In the genomic region with DNA sequence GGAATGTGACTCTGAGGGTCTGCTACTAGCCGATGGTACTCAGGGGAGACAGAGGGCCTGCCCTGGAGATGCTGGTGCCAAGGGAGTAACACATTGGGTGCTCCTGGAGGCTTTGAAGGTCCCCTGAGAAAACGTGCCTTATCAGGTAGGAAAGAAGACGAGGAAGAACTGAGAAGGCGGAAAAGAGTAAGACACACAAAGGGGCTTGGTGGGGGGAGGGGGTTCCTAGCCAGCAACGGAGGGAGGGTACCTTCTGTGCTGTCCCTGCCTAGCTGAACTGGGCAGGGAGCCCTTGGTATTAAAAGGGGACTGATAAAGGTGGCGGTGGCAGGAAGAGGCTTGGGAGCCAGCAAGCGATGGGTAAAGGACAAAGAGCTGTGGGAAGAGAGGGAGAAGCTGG, we compare ENCODE assay signal across 12 mouse cellular contexts. TPM values are rescaled to one million over a fixed set of nuclear protein-coding genes. Genes with fewer than 3 reads are reported as not detected.
DNase-seq lines count a peak whose midpoint lies in the region; ATAC-seq and TF ChIP-seq lines count a peak whose summit lies in the region.
"Had no signal": no experiment of that assay in that cellular context is flagged by ENCODE, and none has a peak within 500 bp of the region (broad histone marks: within the 10 kb centered on the region; RNA-seq: fewer than 3 reads in every experiment).

No protein-coding gene starts in this region.

- peak overlapping the region; percentile 59; the same call in 1 of the 2 replicates for H3K27ac ChIP-seq in kidney, embryonic 16.5 days (ENCODE audit: low read length)
- H3K27ac ChIP-seq in kidney, adult 2 months (ENCODE audit: insufficient read depth, low read depth, low read length), result no peak overlapping the region
- peak overlapping the region; percentile 37 for H3K27ac ChIP-seq in brown adipose tissue, adult 24 weeks (replicated peaks; ENCODE audit: low read depth, low read length)
- peak overlapping the region; percentile 40; the same call in 1 of the 2 replicates for H3K27ac ChIP-seq in embryonic facial prominence, embryonic 13.5 days
- peak overlapping the region; percentile 71 for H3K27ac ChIP-seq in limb, embryonic 10.5 days
- H3K27ac ChIP-seq: forebrain, embryonic 15.5 days had no signal

- TF ChIP-seq CTCF in kidney, adult 2 months (conservative IDR thresholded peaks at IDR 0.05; ENCODE audit: insufficient read depth, insufficient read length, low read depth, low read length), result no peak

- no peaks in the 10 kb centered on the region for H3K9me3 ChIP-seq in kidney, embryonic 16.5 days (ENCODE audit: low read length)
- no peaks in the 10 kb centered on the region for H3K9me3 ChIP-seq in embryonic facial prominence, embryonic 13.5 days
- no peaks in the 10 kb centered on the region for H3K9me3 ChIP-seq in limb, embryonic 10.5 days (replicated peaks)
- H3K9me3 ChIP-seq: forebrain, embryonic 15.5 days; megakaryocyte, embryonic 14.5 days had no signal

- peak overlapping the region; percentile 54 for H3K4me2 ChIP-seq in kidney, embryonic 16.5 days (replicated peaks; ENCODE audit: low read depth, low read length)
- no peak overlapping the region for H3K4me2 ChIP-seq in embryonic facial prominence, embryonic 13.5 days
- H3K4me2 ChIP-seq: forebrain, embryonic 15.5 days had no signal

- no peak for ATAC-seq in kidney, embryonic 16.5 days (ENCODE audit: low FRiP score, low TSS enrichment)
- no peak for ATAC-seq in embryonic facial prominence, embryonic 13.5 days (ENCODE audit: insufficient number of reproducible peaks, insufficient read depth, low FRiP score, low TSS enrichment, low read depth)
- ATAC-seq: forebrain, embryonic 15.5 days had no signal

- H3K36me3 ChIP-seq in kidney, embryonic 16.5 days (ENCODE audit: insufficient read depth, low read length), result no peaks in the 10 kb centered on the region
- no peaks in the 10 kb centered on the region for H3K36me3 ChIP-seq in kidney, adult 2 months (ENCODE audit: control insufficient read depth, insufficient read depth, low read length)
- no peaks in the 10 kb centered on the region; the same call in 1 of the 2 replicates for H3K36me3 ChIP-seq in embryonic facial prominence, embryonic 13.5 days
- H3K36me3 ChIP-seq in limb, embryonic 10.5 days, result no peaks in the 10 kb centered on the region
- H3K36me3 ChIP-seq: forebrain, embryonic 15.5 days had no signal

- no peak for DNase-seq in kidney, adult 2 months
- no peak for DNase-seq in limb, embryonic 10.5 days (ENCODE audit: low spot score)
- DNase-seq in adrenal gland, adult (ENCODE audit: inconsistent age in 2 of 2, low spot score in 1 of 2), result no peak
- no peak for DNase-seq in yolk sac, embryonic 10.5 days (ENCODE audit: low spot score)
- DNase-seq: kidney, postnatal 36 days; right cerebral cortex, postnatal 14 days had no signal

- peaks cover 57% of the 10 kb centered on the region for H3K4me1 ChIP-seq in kidney, embryonic 16.5 days (ENCODE audit: insufficient read depth, low read length)
- H3K4me1 ChIP-seq in kidney, adult 2 months (ENCODE audit: control insufficient read depth, insufficient read depth, low read length), result no peaks in the 10 kb centered on the region
- H3K4me1 ChIP-seq in brown adipose tissue, adult 24 weeks (ENCODE audit: control insufficient read depth, insufficient read depth, insufficient read length, low read length), result peaks cover 1% of the 10 kb centered on the region; the same call in 1 of the 2 replicates
- peaks cover 52% of the 10 kb centered on the region for H3K4me1 ChIP-seq in embryonic facial prominence, embryonic 13.5 days
- peaks cover 81% of the 10 kb centered on the region for H3K4me1 ChIP-seq in limb, embryonic 10.5 days

- peak overlapping the region; percentile 43 for H3K4me3 ChIP-seq in kidney, embryonic 16.5 days (ENCODE audit: low read length)
- H3K4me3 ChIP-seq in kidney, adult 2 months (ENCODE audit: insufficient read depth, low read depth, low read length), result no peak overlapping the region
- H3K4me3 ChIP-seq in brown adipose tissue, adult 24 weeks (ENCODE audit: insufficient read depth, low read depth, low read length), result peak overlapping the region; percentile 50
- no peak overlapping the region for H3K4me3 ChIP-seq in embryonic facial prominence, embryonic 13.5 days
- H3K4me3 ChIP-seq in limb, embryonic 10.5 days, result no peak overlapping the region
- H3K4me3 ChIP-seq: forebrain, embryonic 15.5 days; megakaryocyte, embryonic 14.5 days had no signal

- H3K27me3 ChIP-seq in kidney, embryonic 16.5 days (ENCODE audit: insufficient read depth, low read length), result no peaks in the 10 kb centered on the region
- H3K27me3 ChIP-seq in kidney, adult 2 months (replicated peaks; ENCODE audit: control insufficient read depth, insufficient read depth, low read length), result no peaks in the 10 kb centered on the region
- no peaks in the 10 kb centered on the region for H3K27me3 ChIP-seq in embryonic facial prominence, embryonic 13.5 days
- no peaks in the 10 kb centered on the region for H3K27me3 ChIP-seq in limb, embryonic 10.5 days (ENCODE audit: low read depth, poor library complexity, severe bottlenecking)
- H3K27me3 ChIP-seq: forebrain, embryonic 15.5 days had no signal

- TF ChIP-seq POLR2A in kidney, adult 2 months (IDR thresholded peaks at IDR 0.05; ENCODE audit: low read depth, low read length), result no peak

- WGBS in kidney, embryonic 16.5 days, result 53% methylated on average over 7 of the region's 7 CpGs
- 73% methylated on average over 7 of the region's 7 CpGs for WGBS in kidney, adult 2 months
- 68% methylated on average over 7 of the region's 7 CpGs for WGBS in embryonic facial prominence, embryonic 13.5 days
- 80% methylated on average over 7 of the region's 7 CpGs for WGBS in limb, embryonic 10.5 days

- peak overlapping the region; percentile 59 for H3K9ac ChIP-seq in kidney, embryonic 16.5 days (replicated peaks; ENCODE audit: low read length)
- H3K9ac ChIP-seq in embryonic facial prominence, embryonic 13.5 days, result no peak overlapping the region
- H3K9ac ChIP-seq: forebrain, embryonic 15.5 days had no signal

RNA-seq across cellular contexts. Expression of a gene that starts 15.0 kb away (rescaled TPM):
- polyA plus RNA-seq in kidney, embryonic 16.5 days (2015; fragmentation: Nextera tagmentation; extraction: Ambion mirVana), result 141 and 156 TPM in 2 replicates
- 22.2 and 39.8 TPM in 2 replicates for polyA plus RNA-seq in kidney, adult 2 months (2012; rRNA removed)
- polyA plus RNA-seq in brown adipose tissue, adult 24 weeks (2012; ENCODE audit: insufficient read depth, insufficient read length, missing spikeins), result 18.0 and 22.8 TPM in 2 replicates
- polyA plus RNA-seq in embryonic facial prominence, embryonic 13.5 days (2015; fragmentation: Nextera tagmentation; extraction: Ambion mirVana), result 28.5 and 29.2 TPM in 2 replicates
- polyA plus RNA-seq in limb, embryonic 10.5 days (2016; fragmentation: Nextera tagmentation; extraction: Ambion mirVana), result 28.7 and 31.1 TPM in 2 replicates

RNA-seq across cellular contexts. Expression of a gene that starts 23.0 kb away (rescaled TPM):
- polyA plus RNA-seq in kidney, embryonic 16.5 days (2015; fragmentation: Nextera tagmentation; extraction: Ambion mirVana), result 14.2 and 17.2 TPM in 2 replicates
- polyA plus RNA-seq in kidney, adult 2 months (2012; rRNA removed), result 48.3 TPM in 1 of 2 replicates, not detected in the other
- polyA plus RNA-seq in brown adipose tissue, adult 24 weeks (2012; ENCODE audit: insufficient read depth, insufficient read length, missing spikeins), result 455 and 586 TPM in 2 replicates
- polyA plus RNA-seq in embryonic facial prominence, embryonic 13.5 days (2015; fragmentation: Nextera tagmentation; extraction: Ambion mirVana), result 3.8 and 5.8 TPM in 2 replicates
- polyA plus RNA-seq in limb, embryonic 10.5 days (2016; fragmentation: Nextera tagmentation; extraction: Ambion mirVana), result 1.6 and 1.7 TPM in 2 replicates

RNA-seq across cellular contexts. Expression of a gene that starts 34.0 kb away (rescaled TPM):
- 11.9 and 12.0 TPM in 2 replicates for polyA plus RNA-seq in kidney, embryonic 16.5 days (2015; fragmentation: Nextera tagmentation; extraction: Ambion mirVana)
- polyA plus RNA-seq in kidney, adult 2 months (2012; rRNA removed), result 0.54 and 103 TPM in 2 replicates
- polyA plus RNA-seq in brown adipose tissue, adult 24 weeks (2012; ENCODE audit: insufficient read depth, insufficient read length, missing spikeins), result 232 and 484 TPM in 2 replicates
- 7.7 and 8.4 TPM in 2 replicates for polyA plus RNA-seq in embryonic facial prominence, embryonic 13.5 days (2015; fragmentation: Nextera tagmentation; extraction: Ambion mirVana)
- polyA plus RNA-seq in limb, embryonic 10.5 days (2016; fragmentation: Nextera tagmentation; extraction: Ambion mirVana), result 2.4 and 3.6 TPM in 2 replicates

RNA-seq across cellular contexts. Expression of a gene that starts 41.0 kb away (rescaled TPM):
- 2.3 and 4.0 TPM in 2 replicates for polyA plus RNA-seq in kidney, embryonic 16.5 days (2015; fragmentation: Nextera tagmentation; extraction: Ambion mirVana)
- polyA plus RNA-seq in kidney, adult 2 months (2012; rRNA removed), result 1.8 and 3.3 TPM in 2 replicates
- polyA plus RNA-seq in brown adipose tissue, adult 24 weeks (2012; ENCODE audit: insufficient read depth, insufficient read length, missing spikeins), result not detected in 2 replicates
- polyA plus RNA-seq in embryonic facial prominence, embryonic 13.5 days (2015; fragmentation: Nextera tagmentation; extraction: Ambion mirVana), result 0.37 and 0.66 TPM in 2 replicates
- polyA plus RNA-seq in limb, embryonic 10.5 days (2016; fragmentation: Nextera tagmentation; extraction: Ambion mirVana), result 0.25 TPM in 1 of 2 replicates, not detected in the other
- polyA plus RNA-seq: forebrain, embryonic 15.5 days; neural tube, embryonic 11.5 days had no signal

RNA-seq across cellular contexts. Expression of a gene that starts 56.8 kb away (rescaled TPM):
- 24.4 and 24.6 TPM in 2 replicates for polyA plus RNA-seq in kidney, embryonic 16.5 days (2015; fragmentation: Nextera tagmentation; extraction: Ambion mirVana)
- polyA plus RNA-seq in kidney, adult 2 months (2012; rRNA removed), result 10.3 and 11.0 TPM in 2 replicates
- polyA plus RNA-seq in brown adipose tissue, adult 24 weeks (2012; ENCODE audit: insufficient read depth, insufficient read length, missing spikeins), result 3.6 and 8.8 TPM in 2 replicates
- 36.0 and 36.7 TPM in 2 replicates for polyA plus RNA-seq in embryonic facial prominence, embryonic 13.5 days (2015; fragmentation: Nextera tagmentation; extraction: Ambion mirVana)
- 25.9 and 33.7 TPM in 2 replicates for polyA plus RNA-seq in limb, embryonic 10.5 days (2016; fragmentation: Nextera tagmentation; extraction: Ambion mirVana)

Comparison
In these comparisons a context has a peak if more than half of its experiments do, and no peak if none do; other contexts are left out.
1. H3K4me3 ChIP-seq: peak in kidney, embryonic 16.5 days (single experiment) and brown adipose tissue, adult 24 weeks (single experiment); none in kidney, adult 2 months (single experiment), embryonic facial prominence, embryonic 13.5 days (single experiment) and limb, embryonic 10.5 days (single experiment).